Mouse (Mus musculus) megakaryocyte, embryonic 14.5 days (primary cell): ENCODE data around the gene Nxph4. TPM values are rescaled to one million over a fixed set of nuclear protein-coding genes. Genes with fewer than 3 reads are reported as not detected.

ENCODE experiments used
- H3K27me3 ChIP-seq: replicated peaks from 2 replicates; pipeline ENCODE3; 2012; ENCODE audit warnings: inconsistent platforms
- H3K36me3 ChIP-seq: replicated peaks from 2 replicates; pipeline ENCODE3; 2012; ENCODE audit warnings: low read length, inconsistent platforms, mixed read lengths
- H3K4me1 ChIP-seq: 2 replicates; pipeline ENCODE4 v1.6.1; 2012; ENCODE audit warnings: inconsistent platforms
- H3K4me3 ChIP-seq: replicated peaks from 2 replicates; pipeline ENCODE3; 2012; ENCODE audit warnings: moderate library complexity, mild to moderate bottlenecking, inconsistent platforms
- H3K9me3 ChIP-seq: 2 replicates; pipeline ENCODE4 v1.6.1; 2012; ENCODE audit warnings: inconsistent platforms
- FLI1 ChIP-seq: IDR thresholded peaks from 2 replicates; pipeline ENCODE4 v1.6.1; 2012; ENCODE audit warnings: low read length, inconsistent platforms, mixed read lengths
- GATA1 ChIP-seq: IDR thresholded peaks from 3 replicates; pipeline ENCODE4 v1.6.1; 2012; ENCODE audit warnings: mixed read lengths, low read length, inconsistent platforms, borderline replicate concordance
- polyA plus RNA-seq: library from polyadenylated mRNA; stranded (reverse); fragments of >175 nt; gene quantifications from 2 replicates; pipeline ENCODE4 v1.2.3, GENCODE M21; 2012; ENCODE audit warnings: low replicate concordance; ENCODE audit not compliant: insufficient read depth

The Nxph4 gene
- polyA plus RNA-seq, 1 experiment: 0.32 TPM

DNA sequence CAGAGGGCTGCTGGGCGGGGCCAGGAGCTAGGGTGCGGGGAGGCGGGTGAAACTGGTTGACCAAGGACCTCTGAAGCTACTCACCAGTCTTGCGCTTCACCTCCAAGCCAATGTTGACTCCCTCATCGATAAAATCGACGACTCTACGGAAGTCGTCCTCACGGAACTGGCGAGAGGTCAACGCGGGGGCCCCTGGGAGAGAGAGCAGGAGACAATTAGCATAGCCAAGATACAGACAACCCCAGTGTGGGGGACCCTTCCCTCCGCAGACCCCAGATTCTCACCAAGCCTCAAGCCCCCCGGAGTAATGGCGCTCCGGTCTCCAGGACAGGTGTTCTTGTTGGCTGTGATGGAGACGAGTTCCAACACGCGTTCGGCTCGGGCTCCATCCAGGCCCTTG, 16.4 kb downstream of the Nxph4 start:
- Histone ChIP-seq H3K4me3 (no peak overlapping the region), H3K9me3 (no peaks in the 10 kb centered on the region), H3K27me3 (peaks cover 30% of the 10 kb centered on the region), H3K4me1 (peaks cover 67% of the 10 kb centered on the region), H3K36me3 (peaks cover 47% of the 10 kb centered on the region)
- TF ChIP-seq FLI1 (no peak), GATA1 (no peak)

DNA sequence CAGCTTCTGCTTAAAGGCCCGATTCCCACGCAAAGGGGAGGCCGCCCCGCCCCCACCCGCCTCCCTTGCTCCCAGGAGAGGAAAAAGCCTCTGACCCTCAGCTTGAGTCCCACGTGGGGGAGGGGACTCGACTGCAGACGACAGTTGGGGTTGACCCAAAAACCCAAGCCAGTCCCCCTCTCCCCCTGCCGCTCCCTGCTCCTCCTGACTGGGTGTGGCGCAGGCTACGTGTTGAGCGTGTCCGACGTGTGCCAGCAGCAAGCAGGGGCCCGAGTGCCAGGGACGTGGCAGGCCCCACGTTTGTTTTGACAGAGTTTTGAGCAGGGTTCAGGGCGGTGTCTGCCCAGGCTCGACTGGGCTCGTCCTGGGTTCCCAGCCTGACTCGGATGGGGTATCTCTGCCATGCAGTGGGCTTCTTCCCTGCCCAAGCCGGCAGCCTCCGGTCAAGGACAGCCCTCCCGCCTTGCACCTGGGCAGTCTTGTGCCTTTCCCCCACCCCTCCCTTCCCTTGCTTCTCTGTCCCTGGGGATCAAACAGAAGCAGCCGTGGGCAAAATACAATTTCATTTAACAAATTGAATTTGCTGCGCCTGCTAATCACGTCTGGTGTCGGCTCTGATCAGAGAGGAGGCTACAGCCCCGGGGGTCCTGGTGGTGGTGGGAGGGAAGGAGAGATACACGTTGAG, 17.6 kb downstream of the Nxph4 start:
- H3K4me1 ChIP-seq: peaks cover 72% of the 10 kb centered on the region
- H3K36me3 ChIP-seq: peaks cover 47% of the 10 kb centered on the region
- TF ChIP-seq GATA1 (no peak), FLI1 (no peak)
- H3K4me3 ChIP-seq: no peak overlapping the region
- no peaks in the 10 kb centered on the region for H3K9me3 ChIP-seq
- peaks cover 41% of the 10 kb centered on the region for H3K27me3 ChIP-seq

DNA sequence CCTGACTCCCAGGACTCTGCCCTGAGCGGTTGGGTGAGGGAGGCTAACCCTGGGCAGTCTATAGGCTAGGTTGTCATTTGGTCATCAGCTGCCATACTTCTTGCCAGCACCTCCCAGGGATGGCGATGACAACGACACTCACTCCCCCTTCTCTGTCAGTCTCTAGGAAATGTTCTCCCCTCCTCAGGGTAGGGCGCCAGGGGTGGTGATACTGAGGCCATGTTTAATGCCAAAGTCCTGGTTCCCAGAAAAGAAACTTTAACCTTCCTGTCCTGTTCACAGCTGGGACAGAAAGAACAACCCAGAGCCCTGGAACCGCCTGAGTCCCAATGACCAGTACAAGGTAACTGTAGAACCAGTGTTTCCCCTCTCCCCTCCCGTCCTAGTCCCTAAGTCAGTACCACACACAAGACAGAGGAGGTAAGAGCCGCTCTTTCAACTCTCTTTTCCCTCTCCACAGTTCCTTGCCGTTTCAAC, 18.3 kb downstream of the Nxph4 start:
- Histone ChIP-seq H3K4me3 (no peak overlapping the region), H3K27me3 (peaks cover 48% of the 10 kb centered on the region), H3K4me1 (peaks cover 72% of the 10 kb centered on the region), H3K9me3 (no peaks in the 10 kb centered on the region), H3K36me3 (peaks cover 47% of the 10 kb centered on the region)
- TF ChIP-seq FLI1: no peak
- no peak for TF ChIP-seq GATA1

DNA sequence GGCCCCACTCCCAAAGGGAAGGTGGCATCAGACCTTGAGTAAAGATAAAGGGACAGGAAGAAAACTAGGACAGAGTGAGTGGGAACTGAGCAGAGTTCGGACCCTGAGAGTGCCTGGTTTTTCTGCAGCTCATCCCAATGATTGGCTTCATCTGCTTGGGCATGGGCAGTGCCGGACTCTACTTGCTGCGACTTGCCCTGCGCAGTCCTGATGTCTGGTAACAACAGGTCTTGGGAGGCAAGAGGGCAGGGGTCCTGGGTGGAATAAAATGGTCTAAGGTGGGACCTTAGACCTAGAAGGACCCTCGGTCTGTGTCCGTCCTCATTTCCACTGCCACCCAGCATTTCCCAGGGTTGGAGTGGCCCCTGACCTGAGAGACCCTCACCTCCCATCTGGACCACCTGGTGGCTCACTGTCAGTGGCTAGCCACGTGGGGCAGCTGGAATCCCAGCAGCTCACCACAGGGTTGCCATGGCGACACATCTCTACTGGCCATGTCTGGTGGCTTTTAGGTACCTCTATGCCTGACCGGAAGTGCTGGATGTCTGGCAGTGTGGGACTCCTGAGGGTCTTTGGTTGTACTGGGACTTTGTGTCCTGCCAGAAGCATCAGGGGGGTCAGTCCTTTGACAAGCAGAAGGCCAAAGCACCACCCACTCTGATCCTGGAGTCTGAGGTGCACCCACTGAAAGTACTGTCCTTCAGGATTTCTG, 18.9 kb downstream of the Nxph4 start:
- TF ChIP-seq GATA1 (no peak), FLI1 (no peak)
- H3K36me3 ChIP-seq: peaks cover 42% of the 10 kb centered on the region
- H3K9me3 ChIP-seq: no peaks in the 10 kb centered on the region
- H3K4me1 ChIP-seq: peaks cover 72% of the 10 kb centered on the region
- peaks cover 53% of the 10 kb centered on the region for H3K27me3 ChIP-seq
- H3K4me3 ChIP-seq: peak overlapping the region; percentile 18

GRCm38 (mm10) chr10:127514764-127515163, 19.6 kb downstream of the Nxph4 start, which contains the start of gene Ndufa4l2:
Gene Ndufa4l2 (plus strand): TSS chr10:127514967.
- no peaks in the 10 kb centered on the region for H3K9me3 ChIP-seq
- H3K27me3 ChIP-seq: peaks cover 60% of the 10 kb centered on the region
- TF ChIP-seq FLI1: no peak
- TF ChIP-seq GATA1: no peak
- peak within 1 kb of the TSS; percentile 89 for H3K4me3 ChIP-seq
- peaks cover 72% of the 10 kb centered on the region for H3K4me1 ChIP-seq
- peaks cover 35% of the 10 kb centered on the region for H3K36me3 ChIP-seq

- Histone ChIP-seq H3K9me3 (no peaks in the 10 kb centered on the region), H3K27me3 (peaks cover 66% of the 10 kb centered on the region), H3K4me1 (peaks cover 72% of the 10 kb centered on the region), H3K4me3 (peak overlapping the region; percentile 89), H3K36me3 (peaks cover 30% of the 10 kb centered on the region)
- TF ChIP-seq GATA1: no peak
- no peak for TF ChIP-seq FLI1
Measured at GRCm38 (mm10) chr10:127514111-127514698, 20.2 kb downstream of the Nxph4 start.

DNA sequence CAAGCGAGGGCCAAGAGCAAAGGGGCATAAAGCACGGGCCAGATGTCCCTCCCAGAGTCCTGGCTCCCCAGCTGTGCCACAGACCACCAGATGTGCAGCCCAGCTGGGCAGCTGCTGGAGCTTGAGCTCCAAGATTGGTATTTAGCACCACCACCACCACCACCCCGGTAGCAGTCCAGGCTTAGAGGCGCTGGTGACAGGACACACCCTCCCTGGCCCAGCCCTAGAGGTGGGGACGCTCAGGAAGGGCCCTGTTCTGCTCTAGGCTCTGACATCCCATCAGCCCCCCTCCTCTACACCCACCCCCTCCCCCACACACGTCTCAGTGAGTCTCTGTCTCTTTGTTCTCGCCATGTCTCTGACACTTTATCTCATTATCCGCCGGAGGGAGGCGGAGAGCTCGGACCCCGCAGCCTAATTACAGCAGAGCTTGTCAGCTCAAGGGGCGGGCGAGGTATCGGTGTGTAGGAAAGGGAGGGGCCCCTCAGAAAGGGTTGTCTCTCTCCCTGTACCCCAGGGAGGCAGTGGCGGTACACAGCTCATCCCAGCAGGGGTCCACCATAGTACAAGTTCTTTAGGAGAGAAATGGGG, 20.8 kb downstream of the Nxph4 start:
- H3K9me3 ChIP-seq: no peaks in the 10 kb centered on the region
- no peak for TF ChIP-seq FLI1
- TF ChIP-seq GATA1: no peak
- H3K27me3 ChIP-seq: peaks cover 68% of the 10 kb centered on the region
- H3K36me3 ChIP-seq: peaks cover 24% of the 10 kb centered on the region
- H3K4me1 ChIP-seq: peaks cover 78% of the 10 kb centered on the region
- peak overlapping the region; percentile 89 for H3K4me3 ChIP-seq

- no peaks in the 10 kb centered on the region for H3K9me3 ChIP-seq
- TF ChIP-seq GATA1: no peak
- TF ChIP-seq FLI1: no peak
- peaks cover 75% of the 10 kb centered on the region for H3K27me3 ChIP-seq
- H3K4me1 ChIP-seq: peaks cover 84% of the 10 kb centered on the region
- peak overlapping the region; percentile 89 for H3K4me3 ChIP-seq
- peaks cover 16% of the 10 kb centered on the region for H3K36me3 ChIP-seq
Measured at GRCm38 (mm10) chr10:127512813-127513212, 21.5 kb downstream of the Nxph4 start.

DNA sequence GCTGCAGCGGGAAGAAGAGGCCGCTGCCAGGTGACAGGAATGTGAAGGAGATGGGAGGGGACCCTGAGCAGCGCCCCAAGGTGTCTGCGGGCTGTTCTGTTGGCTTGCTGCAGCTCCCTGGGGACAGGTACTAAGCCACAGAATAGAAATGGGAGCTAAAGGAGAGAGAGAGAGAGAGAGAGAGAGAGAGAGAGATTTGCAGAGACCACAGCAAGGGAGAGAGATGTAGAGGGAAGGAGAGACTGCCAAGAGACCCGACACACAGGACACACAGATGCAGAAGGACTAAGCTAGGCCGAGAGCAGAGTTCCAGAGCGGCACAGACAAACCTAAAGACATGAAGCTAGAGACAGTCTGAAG, 22.1 kb downstream of the Nxph4 start:
- Histone ChIP-seq H3K27me3 (peaks cover 81% of the 10 kb centered on the region), H3K36me3 (peaks cover 10% of the 10 kb centered on the region), H3K4me1 (peaks cover 84% of the 10 kb centered on the region), H3K4me3 (peak overlapping the region; percentile 89), H3K9me3 (no peaks in the 10 kb centered on the region)
- TF ChIP-seq FLI1: no peak
- TF ChIP-seq GATA1: no peak

DNA sequence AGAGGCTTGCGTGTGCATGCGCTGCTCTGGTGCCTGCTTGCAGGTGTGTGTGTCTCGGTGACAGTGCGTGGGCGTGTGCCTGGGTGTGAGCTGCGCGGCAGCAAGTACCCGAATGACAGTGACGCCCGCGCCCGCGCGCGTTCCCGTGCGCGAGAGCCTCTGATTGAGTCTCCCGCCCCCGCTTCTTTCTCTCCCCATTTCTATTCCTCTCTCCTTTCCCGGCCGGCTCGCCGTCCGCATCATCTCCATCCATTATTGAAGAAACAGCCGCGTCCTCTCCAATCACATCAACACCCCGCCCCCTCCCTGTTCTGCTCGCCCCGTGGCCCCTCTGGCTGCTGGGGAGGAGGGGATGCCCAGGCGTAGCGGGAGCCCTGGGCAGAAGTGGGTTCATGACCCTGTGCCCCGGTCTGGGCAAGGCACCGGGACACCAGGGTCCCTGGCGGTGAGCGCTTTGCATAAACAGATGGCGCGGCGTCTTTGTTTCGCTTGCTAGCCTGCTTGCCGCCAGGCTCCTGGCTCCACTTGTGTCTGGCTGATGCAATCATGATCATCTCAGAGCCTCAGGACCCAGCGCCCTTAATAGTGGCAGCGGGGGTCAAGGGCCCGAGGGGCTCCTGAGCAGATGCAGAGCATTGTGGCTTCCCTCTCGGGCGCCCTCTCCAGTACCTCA, 22.6 kb downstream of the Nxph4 start:
- H3K36me3 ChIP-seq: peaks cover 5% of the 10 kb centered on the region
- peak overlapping the region; percentile 89 for H3K4me3 ChIP-seq
- no peak for TF ChIP-seq GATA1
- peaks cover 85% of the 10 kb centered on the region for H3K27me3 ChIP-seq
- H3K4me1 ChIP-seq: peaks cover 84% of the 10 kb centered on the region
- H3K9me3 ChIP-seq: no peaks in the 10 kb centered on the region
